Mouse (Mus musculus) megakaryocyte-erythroid progenitor cell, adult 5-6 weeks (primary cell): Measurements from ENCODE around the gene Ddx52. TPM values are rescaled to one million over a fixed set of nuclear protein-coding genes. Genes with fewer than 3 reads are reported as not detected.

Source experiments
- ATAC-seq: replicated peaks from 2 replicates; pipeline ENCODE4 v1.8.0; 2016; ENCODE audit warnings: mild to moderate bottlenecking, inconsistent platforms; ENCODE audit not compliant: severe bottlenecking, poor library complexity, low FRiP score, low TSS enrichment
- total RNA-seq, 2 experiments: library from RNA; stranded (forward) in 1 of 2; stranded (reverse) in 1 of 2; fragments of 200-1000, 215-1000 nt in 1 of 2; fragments of >200 nt in 1 of 2; fragmentation: Nextera tagmentation in 1 of 2; gene quantifications; 2 replicates each; pipeline ENCODE4 v1.2.3; 2014 to 2017

The Ddx52 gene
- total RNA-seq (2014; fragmentation: Nextera tagmentation), result 29.1 and 31.5 TPM in 2 replicates
- 58.8 and 95.1 TPM in 2 replicates for total RNA-seq (2017)

- peak; percentile 99 for ATAC-seq
Measured at GRCm38 (mm10) chr11:83941950-83942840, at the start of gene Ddx52. Ddx52 (plus strand) TSS chr11:83942062.

GRCm38 (mm10) chr11:83893325-83893724 lies 48.5 kb upstream of the Ddx52 start:
- no peak for ATAC-seq

GRCm38 (mm10) chr11:83896430-83897410 lies 45.1 kb upstream of the Ddx52 start:
- ATAC-seq, result no peak

- ATAC-seq, result no peak
Measured at GRCm38 (mm10) chr11:83897569-83897968, 44.3 kb upstream of the Ddx52 start.

GRCm38 (mm10) chr11:83902812-83903211 lies 39.0 kb upstream of the Ddx52 start:
- no peak for ATAC-seq

- ATAC-seq, result no peak
Measured at GRCm38 (mm10) chr11:83905756-83906155, 36.1 kb upstream of the Ddx52 start.

- no peak for ATAC-seq
Measured at GRCm38 (mm10) chr11:83908376-83908775, 33.5 kb upstream of the Ddx52 start.

GRCm38 (mm10) chr11:83913824-83914311 lies 28.0 kb upstream of the Ddx52 start:
- no peak for ATAC-seq

- ATAC-seq, result no peak
Measured at GRCm38 (mm10) chr11:83914501-83914900, 27.4 kb upstream of the Ddx52 start.

- ATAC-seq, result no peak
Measured at GRCm38 (mm10) chr11:83922600-83922999, 19.3 kb upstream of the Ddx52 start.

GRCm38 (mm10) chr11:83927097-83927496 lies 14.8 kb upstream of the Ddx52 start:
- 0 out of 2 replicates have a peak, but pooled peaks have one; percentile 61 for ATAC-seq

- ATAC-seq, result no peak
Measured at GRCm38 (mm10) chr11:83932506-83933106, 9.3 kb upstream of the Ddx52 start.

- ATAC-seq, result no peak
Measured at GRCm38 (mm10) chr11:83933376-83933775, 8.5 kb upstream of the Ddx52 start.

- peak; percentile 71 for ATAC-seq
Measured at GRCm38 (mm10) chr11:83935986-83936665, 5.7 kb upstream of the Ddx52 start.

- ATAC-seq, result no peak
Measured at GRCm38 (mm10) chr11:83938556-83938955, 3.3 kb upstream of the Ddx52 start.

GRCm38 (mm10) chr11:83956822-83957221 lies 15.0 kb downstream of the Ddx52 start:
- ATAC-seq, result no peak

GRCm38 (mm10) chr11:83961983-83962382 lies 20.1 kb downstream of the Ddx52 start:
- ATAC-seq, result no peak

- peak; percentile 85 for ATAC-seq
Measured at GRCm38 (mm10) chr11:83963991-83964921, 22.4 kb downstream of the Ddx52 start, which contains the start of gene Synrg. Synrg (plus strand) TSS chr11:83964428.
